Mouse (Mus musculus) limb, embryonic 15.5 days (tissue): ENCODE data around the gene Shkbp1. TPM values are rescaled to one million over a fixed set of nuclear protein-coding genes. Genes with fewer than 3 reads are reported as not detected.
A peak's percentile ranks its signal among the peaks of the same experiment; 100 is the strongest.

Source experiments
- ATAC-seq: fragments of 200-750 bp; cut with Nextera tagmentation; 2 replicates; pipeline ENCODE4 v1.8.0; 2017; ENCODE audit warnings: low read depth, moderate TSS enrichment; ENCODE audit not compliant: insufficient number of reproducible peaks, low FRiP score, low TSS enrichment
- H3K27ac ChIP-seq: fragments of 300-500 bp; sonication (generic); 2 replicates; pipeline ENCODE4 v1.5.1; 2015; ENCODE audit warnings: moderate library complexity, mild to moderate bottlenecking, inconsistent platforms
- H3K27me3 ChIP-seq: fragments of 300-500 bp; sonication (generic); 2 replicates; pipeline ENCODE4 v1.6.1; 2015; ENCODE audit warnings: inconsistent platforms
- H3K36me3 ChIP-seq: fragments of 300-500 bp; sonication (generic); 2 replicates; pipeline ENCODE4 v1.6.1; 2015; ENCODE audit warnings: inconsistent platforms
- H3K4me1 ChIP-seq: fragments of 300-500 bp; sonication (generic); 2 replicates; pipeline ENCODE4 v1.6.1; 2015; ENCODE audit warnings: inconsistent platforms
- H3K4me2 ChIP-seq: fragments of 300-500 bp; sonication (generic); 2 replicates; pipeline ENCODE4 v1.6.1; 2015; ENCODE audit warnings: mild to moderate bottlenecking, inconsistent platforms
- H3K4me3 ChIP-seq: fragments of 300-500 bp; sonication (generic); 2 replicates; pipeline ENCODE4 v1.5.1; 2015; ENCODE audit warnings: mild to moderate bottlenecking, inconsistent platforms
- H3K9ac ChIP-seq: fragments of 300-500 bp; sonication (generic); 2 replicates; pipeline ENCODE4 v1.6.1; 2015; ENCODE audit warnings: inconsistent platforms
- H3K9me3 ChIP-seq: fragments of 300-500 bp; sonication (generic); 2 replicates; pipeline ENCODE4 v1.6.1; 2016; ENCODE audit warnings: inconsistent platforms
- WGBS: fragments of 180-500 bp; shearing (Covaris S2); methylation state at CpG from one replicate; pipeline ENCODE4 v1.1.7; 2015; 5-methylcytosine and 5-hydroxymethylcytosine counted together
- polyA plus RNA-seq: library from polyadenylated mRNA; unstranded; fragments of >200 nt; fragmentation: Nextera tagmentation; extraction: Ambion mirVana; gene quantifications from 2 replicates; pipeline ENCODE4 v1.2.1, GENCODE M21; 2015

Shkbp1 gene
- polyA plus RNA-seq, 1 experiment from 2014 or later: 36.4 TPM

DNA sequence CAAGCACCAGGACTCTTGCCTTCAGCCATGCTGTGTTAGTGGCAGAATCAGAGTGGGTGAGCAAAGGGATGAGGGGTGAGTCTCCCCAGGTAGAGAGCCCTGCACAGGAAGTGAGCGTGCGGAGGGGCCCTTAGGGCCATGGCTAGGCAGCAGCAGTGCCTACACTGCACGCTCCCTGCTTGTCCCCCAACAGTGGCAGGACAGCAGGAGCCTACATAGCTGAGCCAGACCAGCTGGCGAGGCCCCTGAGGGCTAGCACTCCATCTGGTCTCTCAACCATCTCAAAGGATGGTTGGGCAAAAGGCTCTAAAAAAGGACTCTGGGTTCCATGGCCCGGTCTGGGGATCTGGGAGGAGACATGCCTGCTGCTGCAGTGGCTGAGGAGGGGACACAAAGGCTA, 28.3 kb upstream of the Shkbp1 start:
- 62% methylated on average over 5 of the region's 5 CpGs for WGBS
- Histone ChIP-seq H3K36me3 (no peaks in the 10 kb centered on the region), H3K4me1 (0 out of 2 replicates have a peak, but pooled peaks cover 2% of the 10 kb centered on the region), H3K4me2 (no peak overlapping the region), H3K9ac (no peak overlapping the region), H3K27ac (no peak overlapping the region), H3K9me3 (no peaks in the 10 kb centered on the region), H3K27me3 (peaks cover 7% of the 10 kb centered on the region; the same call in 1 of the 2 replicates), H3K4me3 (no peak overlapping the region)
- ATAC-seq: no peak

DNA sequence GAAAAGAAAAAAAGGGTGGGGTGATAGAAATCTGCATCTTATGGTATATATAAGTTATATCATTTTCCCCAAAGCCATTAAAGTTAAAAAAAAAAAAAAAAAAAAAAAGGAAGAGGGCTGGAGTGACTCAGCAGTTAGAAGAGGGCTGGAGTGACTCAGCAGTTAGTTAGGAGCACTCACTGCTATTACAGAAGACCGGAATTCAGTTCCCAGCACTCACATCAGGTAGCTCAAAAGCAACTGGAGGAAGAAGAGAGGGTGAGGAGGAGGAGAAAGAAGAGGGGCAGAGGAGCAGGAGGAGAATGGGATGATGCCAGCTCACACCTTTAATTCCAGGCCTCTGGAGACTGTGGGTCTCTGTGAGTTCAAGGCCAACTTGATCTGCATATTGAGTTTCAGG, 27.4 kb upstream of the Shkbp1 start:
- WGBS: 88% methylated on average over 1 of the region's 1 CpGs

DNA sequence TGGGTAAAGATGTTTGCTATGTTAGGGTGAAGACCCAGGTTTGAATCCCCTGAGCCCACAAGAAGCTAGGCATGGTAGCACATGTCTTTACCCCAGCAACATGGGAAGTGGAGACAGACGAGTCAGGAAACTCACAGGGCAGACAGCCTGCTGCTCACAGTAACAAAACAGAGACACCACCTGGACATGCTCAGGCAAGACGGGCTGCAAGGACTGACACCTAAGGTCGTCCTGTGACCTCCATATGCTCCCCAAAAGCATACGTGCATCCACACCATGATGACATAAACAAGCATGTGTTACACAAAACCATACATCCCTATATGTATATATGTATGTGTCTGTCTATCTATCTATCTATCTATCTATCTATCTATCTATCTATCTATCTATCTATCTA, 25.7 kb upstream of the Shkbp1 start:
- no peak overlapping the region for H3K27ac ChIP-seq
- H3K27me3 ChIP-seq: peaks cover 29% of the 10 kb centered on the region
- no peaks in the 10 kb centered on the region for H3K9me3 ChIP-seq
- ATAC-seq: no peak
- H3K9ac ChIP-seq: no peak overlapping the region
- WGBS: 54% methylated on average over 4 of the region's 4 CpGs
- H3K4me2 ChIP-seq: no peak overlapping the region
- 0 out of 2 replicates have a peak, but pooled peaks cover 2% of the 10 kb centered on the region for H3K4me1 ChIP-seq
- H3K4me3 ChIP-seq: no peak overlapping the region
- no peaks in the 10 kb centered on the region for H3K36me3 ChIP-seq

More for the DNA sequence above, 27.4 kb upstream of the Shkbp1 start:
- H3K27ac ChIP-seq: no peak overlapping the region
- no peak overlapping the region for H3K4me3 ChIP-seq
- no peak overlapping the region for H3K4me2 ChIP-seq
- H3K4me1 ChIP-seq: 0 out of 2 replicates have a peak, but pooled peaks cover 2% of the 10 kb centered on the region
- peaks cover 13% of the 10 kb centered on the region; the same call in 1 of the 2 replicates for H3K27me3 ChIP-seq
- H3K9me3 ChIP-seq: no peaks in the 10 kb centered on the region
- H3K36me3 ChIP-seq: no peaks in the 10 kb centered on the region
- H3K9ac ChIP-seq: no peak overlapping the region
- ATAC-seq: no peak

DNA sequence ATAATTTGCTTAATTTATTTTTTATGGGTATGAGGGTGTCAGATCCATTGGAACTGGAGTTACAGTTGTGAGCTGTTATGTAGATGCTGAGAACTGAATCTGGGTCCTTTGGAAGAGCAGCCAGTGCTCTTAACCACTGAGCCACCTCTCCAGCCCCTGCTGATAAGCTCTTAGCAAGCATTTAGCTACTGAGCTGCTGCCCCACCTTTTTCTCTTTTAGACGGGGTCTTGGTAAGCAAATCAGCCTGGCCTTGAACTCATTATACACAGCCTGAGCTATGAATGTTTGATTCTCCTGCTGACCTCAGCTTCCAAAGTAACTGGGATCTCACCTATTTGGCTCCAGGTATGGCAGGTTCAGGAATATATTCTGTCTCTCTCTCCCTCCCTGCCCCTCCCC, 25.2 kb upstream of the Shkbp1 start:
- H3K9ac ChIP-seq: no peak overlapping the region
- peaks cover 34% of the 10 kb centered on the region for H3K27me3 ChIP-seq
- 21% methylated on average over 1 of the region's 1 CpGs for WGBS
- H3K9me3 ChIP-seq: no peaks in the 10 kb centered on the region
- H3K27ac ChIP-seq: no peak overlapping the region
- no peak for ATAC-seq
- 0 out of 2 replicates have a peak, but pooled peaks cover 2% of the 10 kb centered on the region for H3K4me1 ChIP-seq
- H3K36me3 ChIP-seq: no peaks in the 10 kb centered on the region
- H3K4me2 ChIP-seq: no peak overlapping the region
- no peak overlapping the region for H3K4me3 ChIP-seq

DNA sequence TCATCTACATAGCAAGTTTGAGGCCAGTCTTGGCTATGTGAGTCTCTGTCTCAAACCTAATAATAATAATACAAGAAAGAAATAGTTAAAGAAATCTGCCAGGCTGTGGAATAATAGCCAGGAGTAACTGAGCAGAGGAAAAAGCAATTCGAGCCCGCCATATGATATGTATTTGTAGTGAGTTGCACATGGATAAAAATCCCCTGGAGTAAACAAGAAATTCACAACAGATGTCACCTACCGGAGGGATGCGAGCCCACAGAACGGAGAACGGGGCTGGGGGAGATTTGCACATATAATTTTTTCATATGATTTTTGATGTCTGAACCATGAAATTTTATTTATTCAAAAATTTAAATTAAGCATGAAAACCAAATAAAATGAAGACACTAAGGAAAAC, 24.0 kb upstream of the Shkbp1 start:
- Histone ChIP-seq H3K27me3 (peaks cover 44% of the 10 kb centered on the region), H3K36me3 (no peaks in the 10 kb centered on the region), H3K4me1 (0 out of 2 replicates have a peak, but pooled peaks cover 2% of the 10 kb centered on the region), H3K9me3 (no peaks in the 10 kb centered on the region), H3K27ac (no peak overlapping the region), H3K4me2 (no peak overlapping the region), H3K4me3 (no peak overlapping the region), H3K9ac (no peak overlapping the region)
- ATAC-seq: no peak
- 37% methylated on average over 6 of the region's 6 CpGs for WGBS

DNA sequence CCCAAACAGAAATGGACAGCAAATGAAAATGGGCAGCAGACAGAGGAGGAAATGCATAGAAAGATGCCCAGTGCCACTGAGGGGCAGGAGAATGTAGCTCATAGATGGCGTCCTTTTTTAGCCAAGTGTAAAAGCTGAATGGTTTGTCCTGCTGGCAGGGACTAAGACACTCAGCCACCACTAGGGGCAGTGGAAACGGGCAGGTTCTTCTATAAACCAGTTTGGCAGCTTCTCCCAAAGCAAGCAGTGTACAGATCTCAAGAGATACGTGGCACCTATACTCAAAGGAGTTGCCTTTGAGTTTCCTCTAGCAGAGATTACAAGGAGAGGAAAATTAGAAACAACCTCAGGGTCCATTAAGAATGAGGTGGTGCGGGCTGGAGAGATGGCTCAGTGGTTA, 22.6 kb upstream of the Shkbp1 start:
- no peak overlapping the region for H3K4me3 ChIP-seq
- no peak overlapping the region for H3K9ac ChIP-seq
- no peak overlapping the region for H3K4me2 ChIP-seq
- H3K4me1 ChIP-seq: no peaks in the 10 kb centered on the region
- H3K27ac ChIP-seq: no peak overlapping the region
- WGBS: 22% methylated on average over 4 of the region's 4 CpGs
- H3K36me3 ChIP-seq: no peaks in the 10 kb centered on the region
- no peak for ATAC-seq
- H3K9me3 ChIP-seq: no peaks in the 10 kb centered on the region
- peaks cover 56% of the 10 kb centered on the region for H3K27me3 ChIP-seq

DNA sequence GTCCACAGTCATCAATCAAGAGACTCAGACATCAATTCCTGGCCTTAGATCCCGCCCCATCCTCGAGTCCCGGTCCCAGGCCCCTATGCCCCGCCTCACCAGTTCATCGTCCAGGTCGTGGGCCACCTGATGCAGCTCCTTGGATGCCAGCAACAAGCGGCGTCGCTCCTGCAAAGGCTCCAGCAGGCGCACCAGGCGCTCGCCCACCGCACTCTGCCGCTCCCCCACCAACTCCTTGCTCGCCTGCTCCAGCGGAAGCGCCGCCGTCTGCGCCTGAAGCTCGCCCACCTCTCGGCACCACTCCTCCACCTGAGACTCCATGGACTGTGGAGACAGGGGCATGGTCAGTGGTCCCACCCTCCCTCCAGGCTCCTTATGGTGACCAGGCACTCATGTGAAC, 19.5 kb upstream of the Shkbp1 start:
- Histone ChIP-seq H3K9me3 (no peaks in the 10 kb centered on the region), H3K4me2 (no peak overlapping the region), H3K4me1 (peaks cover 7% of the 10 kb centered on the region), H3K27me3 (peaks cover 88% of the 10 kb centered on the region), H3K36me3 (no peaks in the 10 kb centered on the region), H3K27ac (no peak overlapping the region), H3K4me3 (no peak overlapping the region), H3K9ac (no peak overlapping the region)
- ATAC-seq: no peak
- WGBS: under 1% methylated on average over 22 of the region's 22 CpGs

DNA sequence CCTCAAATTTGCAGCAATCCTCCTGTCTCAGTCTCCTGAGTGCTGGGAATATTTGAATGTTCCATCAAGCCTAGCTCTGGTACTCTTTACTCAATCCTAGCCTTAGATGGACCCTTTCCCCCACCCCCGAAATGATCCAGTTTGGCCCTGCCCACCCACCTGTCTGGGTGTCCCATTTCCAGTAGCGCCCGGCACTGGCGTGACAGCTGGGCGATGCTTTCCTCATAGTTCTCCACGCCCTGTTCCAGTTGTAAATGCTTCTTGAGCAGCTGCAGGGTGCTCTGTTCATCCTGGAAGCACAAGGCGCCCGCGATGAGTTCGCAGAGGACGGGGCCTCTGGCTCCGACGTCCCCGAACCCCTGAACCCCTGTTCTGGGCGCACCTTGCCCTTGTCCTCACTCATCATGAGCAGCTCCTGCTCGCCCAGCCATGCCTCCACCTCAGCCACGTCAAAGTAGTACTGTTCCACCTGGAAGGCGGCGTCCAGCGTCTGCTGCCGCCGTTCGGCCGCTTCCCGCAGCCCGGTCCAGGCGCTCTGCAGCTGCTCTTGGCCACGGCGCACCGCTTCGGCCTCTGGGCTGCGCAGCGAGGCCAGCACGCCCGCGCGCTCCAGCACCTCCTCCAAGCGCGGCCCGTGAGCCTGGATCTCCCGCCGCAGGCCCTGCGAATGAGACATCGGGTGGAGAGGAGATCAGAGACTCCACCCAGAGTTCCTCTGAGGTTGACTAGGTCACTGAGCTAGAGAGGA, 16.1 kb upstream of the Shkbp1 start:
- peak; percentile 69 for ATAC-seq
- Histone ChIP-seq H3K27me3 (peaks cover 96% of the 10 kb centered on the region), H3K4me3 (peak overlapping the region; percentile 21), H3K27ac (peak overlapping the region; percentile 38; the same call in 1 of the 2 replicates), H3K36me3 (no peaks in the 10 kb centered on the region), H3K4me1 (peaks cover 14% of the 10 kb centered on the region), H3K9me3 (no peaks in the 10 kb centered on the region), H3K4me2 (peak overlapping the region; percentile 36), H3K9ac (no peak overlapping the region)
- 5% methylated on average over 44 of the region's 44 CpGs for WGBS

DNA sequence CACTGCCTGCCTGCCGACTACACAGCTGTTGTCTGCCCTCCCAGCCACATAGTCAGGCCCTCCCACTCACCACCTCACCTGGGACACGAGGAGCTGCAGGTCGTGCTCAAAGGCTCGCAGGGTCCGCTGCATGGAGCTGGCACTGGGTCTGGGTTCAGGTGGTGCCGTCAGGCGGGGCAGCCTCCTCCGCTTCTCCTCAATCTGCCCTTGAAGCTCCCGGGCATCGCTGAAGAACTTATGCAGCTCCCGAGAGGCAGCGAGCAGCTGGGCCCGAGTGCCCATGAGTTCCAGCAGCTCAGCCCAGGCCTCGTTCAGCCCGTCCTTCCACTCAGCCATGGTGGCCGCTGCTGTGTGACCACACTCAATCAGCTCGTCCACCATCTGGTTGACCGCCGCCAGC, 13.3 kb upstream of the Shkbp1 start:
- Histone ChIP-seq H3K4me1 (peaks cover 19% of the 10 kb centered on the region), H3K27me3 (peaks cover 99% of the 10 kb centered on the region), H3K9ac (no peak overlapping the region), H3K4me3 (no peak overlapping the region), H3K9me3 (no peaks in the 10 kb centered on the region), H3K36me3 (no peaks in the 10 kb centered on the region), H3K27ac (no peak overlapping the region), H3K4me2 (no peak overlapping the region)
- no peak for ATAC-seq
- WGBS: 77% methylated on average over 19 of the region's 19 CpGs

DNA sequence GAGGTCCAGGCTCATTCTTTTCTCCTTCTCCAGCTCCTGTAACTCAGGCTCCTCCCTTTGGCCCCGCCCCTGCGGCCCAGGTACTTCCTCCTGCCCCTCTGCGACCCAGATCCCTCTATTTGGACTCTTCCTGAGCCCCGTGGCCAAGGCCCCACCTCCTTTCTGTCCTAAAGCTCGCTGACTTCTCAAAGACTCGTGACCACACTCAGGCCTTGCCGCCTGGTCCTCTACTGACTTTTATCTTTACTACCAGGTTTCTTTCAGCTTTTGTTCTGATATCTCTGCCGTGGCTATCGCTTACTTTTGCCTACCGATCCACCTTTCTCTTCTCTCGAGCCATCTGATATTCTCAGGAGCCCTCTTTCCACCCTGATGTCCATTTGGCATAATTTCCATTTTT, 12.2 kb upstream of the Shkbp1 start:
- Histone ChIP-seq H3K4me3 (peak overlapping the region; percentile 18), H3K4me2 (peak overlapping the region; percentile 29; the same call in 1 of the 2 replicates), H3K4me1 (peaks cover 23% of the 10 kb centered on the region), H3K9ac (no peak overlapping the region), H3K27me3 (peaks cover 99% of the 10 kb centered on the region), H3K36me3 (no peaks in the 10 kb centered on the region), H3K27ac (no peak overlapping the region), H3K9me3 (no peaks in the 10 kb centered on the region)
- WGBS: 12% methylated on average over 11 of the region's 11 CpGs
- ATAC-seq: no peak

DNA sequence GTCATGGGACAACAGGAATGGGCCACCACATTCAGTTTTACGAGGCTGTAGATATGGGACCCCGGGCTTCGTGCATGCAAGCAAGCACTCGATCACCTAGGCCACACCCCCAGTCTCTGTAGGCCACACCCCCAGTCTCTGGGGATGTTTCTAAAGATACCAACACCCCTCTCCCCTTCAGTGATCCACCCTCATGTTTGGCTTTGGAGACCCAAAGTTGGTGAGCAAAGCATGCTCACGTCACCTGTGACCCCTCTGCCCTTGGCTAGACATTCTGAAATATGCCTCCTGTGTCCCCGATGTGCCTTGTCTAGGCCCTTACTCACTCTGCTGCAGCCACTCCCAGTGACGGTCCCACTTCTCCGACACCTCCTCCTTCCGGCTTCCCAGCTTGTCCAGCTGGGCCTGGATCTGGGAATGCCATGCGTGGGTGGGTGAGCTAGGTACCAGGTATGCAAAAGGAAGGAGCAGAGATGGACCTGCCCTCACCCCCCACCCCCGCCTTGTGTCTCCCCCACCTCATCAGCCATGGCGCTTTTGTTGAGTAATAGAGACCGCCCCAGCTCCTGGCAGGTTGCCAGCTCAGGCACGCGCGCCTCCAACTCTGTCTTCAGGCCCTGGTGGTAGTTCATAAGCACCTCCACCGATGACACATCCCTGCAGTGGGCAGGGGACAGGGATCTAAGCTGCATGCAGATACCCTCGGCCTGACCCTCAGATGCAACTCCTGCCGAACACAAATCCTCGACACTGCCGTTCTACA, 10.4 kb upstream of the Shkbp1 start:
- Histone ChIP-seq H3K9ac (no peak overlapping the region), H3K4me1 (peaks cover 21% of the 10 kb centered on the region), H3K27ac (no peak overlapping the region), H3K9me3 (no peaks in the 10 kb centered on the region), H3K4me2 (no peak overlapping the region), H3K36me3 (no peaks in the 10 kb centered on the region), H3K4me3 (no peak overlapping the region), H3K27me3 (peaks cover 87% of the 10 kb centered on the region)
- ATAC-seq: no peak
- 32% methylated on average over 21 of the region's 21 CpGs for WGBS

DNA sequence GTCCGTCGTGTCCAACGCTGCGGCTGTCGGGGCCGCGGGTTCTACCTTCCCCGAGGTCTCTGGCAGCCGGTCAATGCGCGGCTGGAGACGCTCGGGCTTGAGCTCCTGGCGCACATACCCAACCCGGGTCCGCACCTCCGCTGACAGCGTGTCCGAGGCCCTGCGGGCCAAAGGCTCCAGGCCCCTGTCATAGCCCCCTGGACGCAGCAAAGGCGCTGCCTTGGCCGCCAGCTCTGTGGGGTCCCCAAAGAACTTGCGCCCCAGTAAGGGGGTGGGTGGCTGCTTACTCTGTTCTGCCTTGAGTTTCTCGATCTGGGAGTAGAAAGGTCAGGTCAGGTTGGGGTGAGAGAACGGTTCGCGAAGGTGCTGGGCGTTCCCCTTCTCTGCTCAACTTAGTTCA, 8.6 kb upstream of the Shkbp1 start:
- ATAC-seq: no peak
- Histone ChIP-seq H3K4me3 (0 out of 2 replicates have a peak overlapping the region, but pooled peaks have one; percentile 4), H3K27ac (no peak overlapping the region), H3K9me3 (no peaks in the 10 kb centered on the region), H3K4me1 (peaks cover 24% of the 10 kb centered on the region), H3K36me3 (no peaks in the 10 kb centered on the region), H3K9ac (no peak overlapping the region), H3K27me3 (peaks cover 68% of the 10 kb centered on the region), H3K4me2 (no peak overlapping the region)
- 3% methylated on average over 29 of the region's 29 CpGs for WGBS
